9 mouse cellular contexts compared by ENCODE assay signal in genomic region chr13:97900380-97900758, GRCm38 (mm10).
A peak's percentile ranks its signal among the peaks of the same experiment; 100 is the strongest.
DNase-seq lines count a peak whose midpoint lies in the region; ATAC-seq and TF ChIP-seq lines count a peak whose summit lies in the region.
"Had no signal": no experiment of that assay in that cellular context is flagged by ENCODE, and none has a peak within 500 bp of the region (broad histone marks: within the 10 kb centered on the region; RNA-seq: fewer than 3 reads in every experiment).

No protein-coding gene starts in this region.

- DNase-seq in R1 (ENCODE audit: low read depth, low spot score) = peak; percentile 50
- DNase-seq in embryonic facial prominence, embryonic 11.5 days (ENCODE audit: low spot score) = peak; percentile 42
- peak; percentile 89 for DNase-seq in midbrain, postnatal 0 days (ENCODE audit: low spot score)
- DNase-seq in adrenal gland, adult 18-20 months (ENCODE audit: low spot score in 2 of 2) = no peak
- no peak for DNase-seq in lung, postnatal 4 days
- DNase-seq in gastrocnemius, adult 2 months = no peak
- DNase-seq in adrenal gland, postnatal 4 days (ENCODE audit: low spot score in 2 of 2) = no peak
- DNase-seq: thymus, postnatal 25 days had no signal

- no peak overlapping the region for H3K4me2 ChIP-seq in embryonic facial prominence, embryonic 11.5 days (ENCODE audit: low read depth, low read length)
- no peak overlapping the region for H3K4me2 ChIP-seq in hindbrain, embryonic 16.5 days (ENCODE audit: low read length)
- H3K4me2 ChIP-seq in midbrain, postnatal 0 days (ENCODE audit: low read depth, low read length, poor library complexity, severe bottlenecking) = no peak overlapping the region

- no peak for ATAC-seq in embryonic facial prominence, embryonic 11.5 days (replicated peaks; ENCODE audit: insufficient number of reproducible peaks, low FRiP score, low TSS enrichment, low read depth)
- peak; percentile 85 for ATAC-seq in hindbrain, embryonic 16.5 days
- ATAC-seq in midbrain, postnatal 0 days (ENCODE audit: low FRiP score) = peak; percentile 80

- H3K4me1 ChIP-seq in embryonic facial prominence, embryonic 11.5 days (ENCODE audit: control insufficient read depth, insufficient read depth, low read length) = no peaks in the 10 kb centered on the region; the same call in 1 of the 2 replicates
- peaks cover 14% of the 10 kb centered on the region for H3K4me1 ChIP-seq in hindbrain, embryonic 16.5 days (ENCODE audit: control insufficient read depth, insufficient read depth, low read depth, low read length)
- 0 out of 2 replicates have a peak, but pooled peaks cover 8% of the 10 kb centered on the region for H3K4me1 ChIP-seq in midbrain, postnatal 0 days (ENCODE audit: insufficient read depth, low read length)

- H3K27ac ChIP-seq in embryonic facial prominence, embryonic 11.5 days (replicated peaks; ENCODE audit: low read depth, low read length) = no peak overlapping the region
- peak overlapping the region; percentile 74 for H3K27ac ChIP-seq in hindbrain, embryonic 16.5 days (ENCODE audit: low read depth, low read length)
- H3K27ac ChIP-seq in midbrain, postnatal 0 days (ENCODE audit: low read depth, low read length) = peak overlapping the region; percentile 87
- H3K27ac ChIP-seq in gastrocnemius, adult 2 months = no peak overlapping the region

- no peaks in the 10 kb centered on the region for H3K27me3 ChIP-seq in embryonic facial prominence, embryonic 11.5 days (ENCODE audit: control insufficient read depth, insufficient read depth, low read length)
- H3K27me3 ChIP-seq in hindbrain, embryonic 16.5 days (replicated peaks; ENCODE audit: control insufficient read depth, insufficient read depth, low read length) = no peaks in the 10 kb centered on the region
- H3K27me3 ChIP-seq in midbrain, postnatal 0 days (ENCODE audit: insufficient read depth, low read length) = no peaks in the 10 kb centered on the region

- no peak overlapping the region for H3K4me3 ChIP-seq in embryonic facial prominence, embryonic 11.5 days (ENCODE audit: low read depth, low read length)
- H3K4me3 ChIP-seq in hindbrain, embryonic 16.5 days (ENCODE audit: low read length) = no peak overlapping the region
- no peak overlapping the region for H3K4me3 ChIP-seq in midbrain, postnatal 0 days (ENCODE audit: low read depth, low read length)
- H3K4me3 ChIP-seq in gastrocnemius, adult 2 months = no peak overlapping the region

- no peaks in the 10 kb centered on the region for H3K9me3 ChIP-seq in embryonic facial prominence, embryonic 11.5 days (replicated peaks; ENCODE audit: control insufficient read depth, low read length)
- H3K9me3 ChIP-seq in hindbrain, embryonic 16.5 days (ENCODE audit: control insufficient read depth, low read length) = no peaks in the 10 kb centered on the region
- H3K9me3 ChIP-seq in midbrain, postnatal 0 days (ENCODE audit: low read length) = no peaks in the 10 kb centered on the region

- 57% methylated on average over 3 of the region's 3 CpGs for WGBS in embryonic facial prominence, embryonic 11.5 days
- 21% methylated on average over 3 of the region's 3 CpGs for WGBS in hindbrain, embryonic 16.5 days
- 16% methylated on average over 3 of the region's 3 CpGs for WGBS in midbrain, postnatal 0 days

- intact Hi-C loops in gastrocnemius, adult 2 months (cut with DNase I) = no loop called here

- no peaks in the 10 kb centered on the region for H3K36me3 ChIP-seq in embryonic facial prominence, embryonic 11.5 days (replicated peaks; ENCODE audit: control insufficient read depth, insufficient read depth, low read depth, low read length)
- no peaks in the 10 kb centered on the region for H3K36me3 ChIP-seq in hindbrain, embryonic 16.5 days (ENCODE audit: control insufficient read depth, insufficient read depth, low read length)
- no peaks in the 10 kb centered on the region for H3K36me3 ChIP-seq in midbrain, postnatal 0 days (ENCODE audit: insufficient read depth, low read length)

- no peak overlapping the region for H3K9ac ChIP-seq in embryonic facial prominence, embryonic 11.5 days (replicated peaks; ENCODE audit: low read length)
- no peak overlapping the region for H3K9ac ChIP-seq in hindbrain, embryonic 16.5 days (ENCODE audit: low read depth, low read length)
- H3K9ac ChIP-seq in midbrain, postnatal 0 days (replicated peaks; ENCODE audit: low read length, poor library complexity, severe bottlenecking) = no peak overlapping the region; the same call in 1 of the 2 replicates

- TF ChIP-seq CTCF in midbrain, postnatal 0 days (IDR thresholded peaks at IDR 0.05) = no peak
- no peak for TF ChIP-seq CTCF in gastrocnemius, adult 2 months (IDR thresholded peaks at IDR 0.05)

Comparison
In these comparisons a context has a peak if more than half of its experiments do, and no peak if none do; other contexts are left out.
1. DNase-seq: peak in R1 (single experiment), embryonic facial prominence, embryonic 11.5 days (single experiment) and midbrain, postnatal 0 days (single experiment); none in adrenal gland, adult 18-20 months (0 of 2), lung, postnatal 4 days (0 of 2), gastrocnemius, adult 2 months (single experiment) and adrenal gland, postnatal 4 days (0 of 2).
2. H3K27ac ChIP-seq: peak in hindbrain, embryonic 16.5 days (single experiment) and midbrain, postnatal 0 days (single experiment); none in embryonic facial prominence, embryonic 11.5 days (single experiment) and gastrocnemius, adult 2 months (single experiment).